Mouse (Mus musculus) MEL (cell line): ENCODE measurements around the gene A1cf. TPM values are rescaled to one million over a fixed set of nuclear protein-coding genes. Genes with fewer than 3 reads are reported as not detected.

ENCODE experiments used
- DNase-seq: peaks from one replicate; pipeline ENCODE4 v3.0.0; 2011; ENCODE audit warnings: low read depth, low spot score
- H3K27ac ChIP-seq: 2 replicates; pipeline ENCODE4 v1.5.1; 2012; ENCODE audit warnings: low read depth, mild to moderate bottlenecking, control low read depth, low read length, moderate library complexity; ENCODE audit not compliant: control insufficient read depth
- H3K27me3 ChIP-seq, 2 experiments: fragments of 150-350 bp in 1 of 2; sonication (generic) in 1 of 2; 2 replicates each; pipeline ENCODE4 v1.6.1; 2012; ENCODE audit warnings: low read length in 2 of 2, mild to moderate bottlenecking in 2 of 2, improper control_type of control experiment in 1 of 2, moderate library complexity in 1 of 2; ENCODE audit not compliant: insufficient read depth in 2 of 2, control insufficient read depth in 1 of 2
- H3K36me3 ChIP-seq, 2 experiments: 2 replicates each; pipeline ENCODE4 v1.6.1; 2012 to 2014; ENCODE audit warnings: low read length in 2 of 2, improper control_type of control experiment in 1 of 2, inconsistent platforms in 1 of 2, mild to moderate bottlenecking in 1 of 2; ENCODE audit not compliant: insufficient read depth in 2 of 2, control insufficient read depth in 1 of 2
- H3K4me1 ChIP-seq, 2 experiments: fragments of 150-350 bp in 1 of 2; sonication (generic) in 1 of 2; 2 replicates each; pipeline ENCODE4 v1.6.1; 2012; ENCODE audit warnings: low read length in 2 of 2, improper control_type of control experiment in 1 of 2, mild to moderate bottlenecking in 1 of 2; ENCODE audit not compliant: insufficient read depth in 2 of 2, control insufficient read depth in 1 of 2
- H3K4me3 ChIP-seq, 2 experiments: fragments of 150-350 bp in 1 of 2; sonication (generic) in 1 of 2; 2 replicates each; pipeline ENCODE4 v1.5.1; 2012; ENCODE audit warnings: low read depth in 2 of 2, low read length in 2 of 2, mild to moderate bottlenecking in 2 of 2, moderate library complexity in 2 of 2, control low read depth in 1 of 2, improper control_type of control experiment in 1 of 2; ENCODE audit not compliant: control insufficient read depth in 1 of 2, insufficient read depth in 1 of 2
- H3K79me2 ChIP-seq: 2 replicates; pipeline ENCODE4 v1.6.1; 2012; ENCODE audit warnings: mild to moderate bottlenecking, low read length, moderate library complexity; ENCODE audit not compliant: control insufficient read depth, poor library complexity, insufficient read depth
- H3K9ac ChIP-seq: 2 replicates; pipeline ENCODE4 v1.6.1; 2012; ENCODE audit warnings: low read depth, mild to moderate bottlenecking, control low read depth, low read length, moderate library complexity; ENCODE audit not compliant: control insufficient read depth, poor library complexity, severe bottlenecking
- H3K9me3 ChIP-seq: fragments of 150-350 bp; sonication (generic); replicated peaks from 2 replicates; pipeline ENCODE4 v1.6.1; 2012; ENCODE audit warnings: mild to moderate bottlenecking, low read length, improper control_type of control experiment, moderate library complexity; ENCODE audit not compliant: insufficient read depth
- CHD2 ChIP-seq: IDR thresholded peaks from 2 replicates; pipeline ENCODE4 v1.6.1; 2011; ENCODE audit warnings: low read length, improper control_type of control experiment
- E2F4 ChIP-seq: IDR thresholded peaks from 2 replicates; pipeline ENCODE4 v1.6.1; 2011; ENCODE audit warnings: low read depth, low read length, improper control_type of control experiment, borderline replicate concordance
- ELF1 ChIP-seq: IDR thresholded peaks from 2 replicates; pipeline ENCODE4 v1.6.1; 2014; ENCODE audit warnings: low read depth, mild to moderate bottlenecking, inconsistent platforms, low read length, improper control_type of control experiment, moderate library complexity
- EP300 ChIP-seq, 2 experiments: IDR thresholded peaks; 2 replicates each; pipeline ENCODE4 v1.6.1; 2011; ENCODE audit warnings: improper control_type of control experiment in 2 of 2, low read length in 2 of 2, low read depth in 1 of 2, mild to moderate bottlenecking in 1 of 2
- ETS1 ChIP-seq: IDR thresholded peaks from 2 replicates; pipeline ENCODE4 v1.6.1; 2012; ENCODE audit warnings: low read depth, mild to moderate bottlenecking, inconsistent platforms, low read length, improper control_type of control experiment, moderate library complexity
- GATA1 ChIP-seq: IDR thresholded peaks from 2 replicates; pipeline ENCODE4 v1.6.1; 2011; ENCODE audit warnings: low read depth, low read length, improper control_type of control experiment
- HCFC1 ChIP-seq: IDR thresholded peaks from 2 replicates; pipeline ENCODE4 v1.6.1; 2012; ENCODE audit warnings: low read depth, mild to moderate bottlenecking, inconsistent platforms, low read length, improper control_type of control experiment, moderate library complexity
- JUND ChIP-seq: IDR thresholded peaks from 2 replicates; pipeline ENCODE4 v1.6.1; 2011; ENCODE audit warnings: low read depth, mild to moderate bottlenecking, improper control_type of control experiment, low read length
- KAT2A ChIP-seq: conservative IDR thresholded peaks from 2 replicates; pipeline ENCODE4 v1.6.1; 2012; ENCODE audit warnings: low read depth, low read length, improper control_type of control experiment, inconsistent platforms
- MAFK ChIP-seq: IDR thresholded peaks from 2 replicates; pipeline ENCODE4 v1.6.1; 2011; ENCODE audit warnings: low read depth, mild to moderate bottlenecking, low read length, improper control_type of control experiment, borderline replicate concordance
- MAX ChIP-seq: IDR thresholded peaks from 2 replicates; pipeline ENCODE4 v1.6.1; 2011; ENCODE audit warnings: low read length, improper control_type of control experiment
- MAZ ChIP-seq: IDR thresholded peaks from 2 replicates; pipeline ENCODE4 v1.6.1; 2012; ENCODE audit warnings: low read depth, mild to moderate bottlenecking, inconsistent platforms, low read length, improper control_type of control experiment
- MEF2A ChIP-seq: IDR thresholded peaks from 2 replicates; pipeline ENCODE4 v1.6.1; 2014; ENCODE audit warnings: low read depth, mild to moderate bottlenecking, inconsistent platforms, low read length, improper control_type of control experiment; ENCODE audit not compliant: poor library complexity, insufficient replicate concordance, severe bottlenecking; ENCODE audit errors: extremely low read depth
- NRF1 ChIP-seq: IDR thresholded peaks from 2 replicates; pipeline ENCODE4 v1.6.1; 2014; ENCODE audit warnings: low read depth, mild to moderate bottlenecking, inconsistent platforms, low read length, improper control_type of control experiment, moderate library complexity; ENCODE audit not compliant: poor library complexity, insufficient read depth, severe bottlenecking
- POLR2A ChIP-seq, 2 experiments: IDR thresholded peaks; 2 replicates each; pipeline ENCODE4 v1.6.1; 2011 to 2012; ENCODE audit warnings: low read length in 2 of 2, mild to moderate bottlenecking in 2 of 2, control low read depth in 1 of 2, improper control_type of control experiment in 1 of 2, low read depth in 1 of 2, moderate library complexity in 1 of 2; ENCODE audit not compliant: control insufficient read depth in 1 of 2, insufficient read depth in 1 of 2, poor library complexity in 1 of 2
- POLR2AphosphoS2 ChIP-seq: IDR thresholded peaks from 2 replicates; pipeline ENCODE4 v1.6.1; 2011; ENCODE audit warnings: low read length, improper control_type of control experiment
- POLR2AphosphoS5 ChIP-seq: IDR thresholded peaks from 2 replicates; pipeline ENCODE4 v1.6.1; 2012; ENCODE audit warnings: low read depth, borderline replicate concordance, mild to moderate bottlenecking, inconsistent platforms, low read length, moderate library complexity, mixed read lengths
- RAD21 ChIP-seq: IDR thresholded peaks from 2 replicates; pipeline ENCODE4 v1.6.1; 2011; ENCODE audit warnings: mild to moderate bottlenecking, low read depth, low read length, improper control_type of control experiment
- ZKSCAN1 ChIP-seq: IDR thresholded peaks from 2 replicates; pipeline ENCODE4 v1.6.1; 2012; ENCODE audit warnings: low read depth, mild to moderate bottlenecking, inconsistent platforms, low read length, improper control_type of control experiment, moderate library complexity
- ZNF384 ChIP-seq: IDR thresholded peaks from 2 replicates; pipeline ENCODE4 v1.6.1; 2012; ENCODE audit warnings: low read depth, mild to moderate bottlenecking, inconsistent platforms, low read length, improper control_type of control experiment
- polyA plus RNA-seq, 2 experiments: library from polyadenylated mRNA; stranded (reverse) in 1 of 2; unstranded in 1 of 2; fragments of >175 nt in 1 of 2; fragments of >200 nt in 1 of 2; gene quantifications; 2 replicates each; pipeline versions ENCODE4 v1.2.1 to v1.2.4; 2012; ENCODE audit warnings: low replicate concordance in 2 of 2, low read depth in 1 of 2; ENCODE audit not compliant: insufficient read length in 2 of 2, insufficient read depth in 1 of 2, missing spikeins in 1 of 2
- total RNA-seq: library from RNA; depleted of rRNA; stranded (reverse); fragments of 300-350 nt; gene quantifications from 2 replicates; pipeline ENCODE4 v1.2.3, GENCODE M21; 2012

The A1cf gene
- total and polyA plus RNA-seq, 3 experiments: not detected

GRCm38 (mm10) chr19:31950793-31951489, 82.4 kb downstream of the A1cf start (continued):
- TF ChIP-seq NRF1: no peak

DNA sequence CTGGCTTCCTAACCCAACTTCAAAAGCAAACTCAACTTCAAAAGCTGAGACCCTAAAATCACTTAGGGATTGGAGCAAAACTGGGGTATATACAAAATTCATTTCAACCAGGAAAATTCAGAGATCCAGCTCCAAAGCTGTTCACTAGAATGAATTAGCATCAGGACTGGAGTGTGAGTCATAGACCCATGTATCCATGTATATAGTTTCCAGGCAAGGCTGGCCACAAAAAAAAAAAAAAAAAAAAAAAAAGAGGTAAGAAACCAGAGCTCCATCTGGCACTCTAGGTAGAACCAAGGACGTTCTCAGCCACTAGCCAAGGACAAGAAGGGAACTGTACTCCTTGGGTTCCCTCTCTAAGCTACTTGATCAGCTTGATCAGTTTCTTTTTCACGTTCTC, 85.2 kb downstream of the A1cf start:
- DNase-seq: no peak
- no peaks in the 10 kb centered on the region for H3K36me3 ChIP-seq
- no peak overlapping the region for H3K27ac ChIP-seq
- H3K9me3 ChIP-seq: no peaks in the 10 kb centered on the region
- no peak overlapping the region for H3K4me3 ChIP-seq
- H3K79me2 ChIP-seq: no peaks in the 10 kb centered on the region
- peaks cover 3% of the 10 kb centered on the region in 2 experiments; a peak in 2 of 4 replicates for H3K27me3 ChIP-seq
- no peak overlapping the region for H3K9ac ChIP-seq
- TF ChIP-seq RAD21: no peak
- no peak for TF ChIP-seq ELF1
- no peak for TF ChIP-seq POLR2AphosphoS2
- TF ChIP-seq ETS1: no peak
- no peak for TF ChIP-seq MAZ
- TF ChIP-seq HCFC1: no peak
- no peak for TF ChIP-seq E2F4
- TF ChIP-seq POLR2A (IDR thresholded peaks at IDR 0.05; ENCODE audit: control insufficient read depth in 1 of 2, insufficient read depth in 1 of 2, low read depth in 1 of 2, low read length in 2 of 2, poor library complexity in 1 of 2): no peak
- no peak for TF ChIP-seq ZNF384
- no peak for TF ChIP-seq POLR2AphosphoS5
- TF ChIP-seq CHD2: no peak
- no peak for TF ChIP-seq ZKSCAN1
- no peak for TF ChIP-seq MAX
- TF ChIP-seq KAT2A: no peak
- no peak for TF ChIP-seq EP300 (IDR thresholded peaks at IDR 0.05; ENCODE audit: low read depth in 1 of 2, low read length in 2 of 2)
- no peak for TF ChIP-seq MAFK
- TF ChIP-seq, all 39 proteins: peak for 0
- no peaks in the 10 kb centered on the region for H3K4me1 ChIP-seq

DNA sequence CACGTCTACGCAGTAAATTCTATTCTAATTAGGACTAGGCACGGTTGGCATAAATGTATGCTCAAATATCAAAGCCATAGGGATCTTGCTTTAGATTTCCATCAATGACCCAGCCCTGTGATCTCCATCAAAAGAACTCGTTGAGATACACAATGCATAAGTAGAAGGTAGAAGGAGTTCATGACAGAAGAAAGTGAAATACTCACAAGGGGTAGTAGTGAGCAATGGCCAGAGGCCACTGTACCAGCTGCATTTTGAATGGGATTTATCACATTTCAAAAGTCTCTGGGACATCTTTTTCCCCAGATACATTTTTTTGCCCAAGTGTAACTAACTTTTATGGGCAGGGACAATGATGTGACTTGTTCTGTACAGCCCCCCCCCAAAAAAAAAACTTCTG, 85.7 kb downstream of the A1cf start:
- no peak overlapping the region for H3K9ac ChIP-seq
- no peak for DNase-seq
- no peaks in the 10 kb centered on the region for H3K4me1 ChIP-seq
- H3K27me3 ChIP-seq: peaks cover 3% of the 10 kb centered on the region in 2 experiments; a peak in 2 of 4 replicates
- H3K27ac ChIP-seq: no peak overlapping the region
- H3K4me3 ChIP-seq: no peak overlapping the region
- no peaks in the 10 kb centered on the region for H3K9me3 ChIP-seq
- TF ChIP-seq POLR2AphosphoS2 (no peak), KAT2A (no peak), JUND (no peak), GATA1 (no peak), ZKSCAN1 (no peak), MEF2A (no peak), ZNF384 (no peak)
- TF ChIP-seq, all 39 proteins: peak for 0
- H3K36me3 ChIP-seq: no peaks in the 10 kb centered on the region
- no peaks in the 10 kb centered on the region for H3K79me2 ChIP-seq
